Mouse (Mus musculus) stomach, embryonic 14.5 days (tissue): ENCODE results near the gene Zfp992. TPM values are rescaled to one million over a fixed set of nuclear protein-coding genes. Genes with fewer than 3 reads are reported as not detected.

ENCODE experiments used
- polyA plus RNA-seq: library from polyadenylated mRNA; unstranded; fragments of >200 nt; fragmentation: Nextera tagmentation; extraction: Ambion mirVana; gene quantifications from 2 replicates; pipeline ENCODE4 v1.2.1, GENCODE M21; 2014

Gene Zfp992
- polyA plus RNA-seq, 1 experiment from 2014 or later = 5.1 TPM

Other genes starting within 250 kb of the Zfp992 start
- gene Zfp981, start 53.0 kb downstream of the Zfp992 start, polyA plus RNA-seq = 0.08 and 0.09 TPM in 2 replicates
- 0.95 and 2.9 TPM in 2 replicates for gene Zfp993, start 161.9 kb downstream of the Zfp992 start, polyA plus RNA-seq